Mouse (Mus musculus): ENCODE data around the gene Gm20388.

GRCm38 (mm10) chr8:123858941-123859647 lies 3948.5 kb downstream of the Gm20388 start:
- no peak for TF ChIP-seq CTCF (IDR thresholded peaks at IDR 0.05; ENCODE audit: low read depth, low read length)
- TF ChIP-seq GATA2 (IDR thresholded peaks at IDR 0.05; ENCODE audit: borderline replicate concordance, low read depth, low read length): no peak
- TF ChIP-seq TAL1 (conservative IDR thresholded peaks at IDR 0.05; ENCODE audit: low read depth, low read length): no peak

Measured in G1E (cell line).